Mouse (Mus musculus): Measurements from ENCODE around the gene Hmgxb4.

GRCm38 (mm10) chr8:75064790-75065189 is 71.6 kb downstream of the Hmgxb4 start:
- no peak for TF ChIP-seq POLR2A (IDR thresholded peaks at IDR 0.05; ENCODE audit: insufficient read depth, low read depth, low read length)
- TF ChIP-seq CTCF (IDR thresholded peaks at IDR 0.05; ENCODE audit: insufficient read depth, low read depth, low read length) = no peak

Data from olfactory bulb, adult 2 months (tissue).